Mouse (Mus musculus) megakaryocyte-erythroid progenitor cell, adult 5-6 weeks (primary cell): Measurements from ENCODE around the gene Agpat4. TPM values are rescaled to one million over a fixed set of nuclear protein-coding genes. Genes with fewer than 3 reads are reported as not detected.
"Not testable (repeated sequence)": the region's sequence is repeated elsewhere in the genome, so short reads cannot be mapped to it uniquely, and the experiment has no call there.

Experiments used
- ATAC-seq: replicated peaks from 2 replicates; pipeline ENCODE4 v1.8.0; 2016; ENCODE audit warnings: mild to moderate bottlenecking, inconsistent platforms; ENCODE audit not compliant: severe bottlenecking, poor library complexity, low FRiP score, low TSS enrichment
- total RNA-seq, 2 experiments: library from RNA; stranded (forward) in 1 of 2; stranded (reverse) in 1 of 2; fragments of 200-1000, 215-1000 nt in 1 of 2; fragments of >200 nt in 1 of 2; fragmentation: Nextera tagmentation in 1 of 2; gene quantifications; 2 replicates each; pipeline ENCODE4 v1.2.3; 2014 to 2017

The Agpat4 gene
- total RNA-seq, 2 experiments from 2014 or later, result 6.8 to 9.0 TPM

DNA sequence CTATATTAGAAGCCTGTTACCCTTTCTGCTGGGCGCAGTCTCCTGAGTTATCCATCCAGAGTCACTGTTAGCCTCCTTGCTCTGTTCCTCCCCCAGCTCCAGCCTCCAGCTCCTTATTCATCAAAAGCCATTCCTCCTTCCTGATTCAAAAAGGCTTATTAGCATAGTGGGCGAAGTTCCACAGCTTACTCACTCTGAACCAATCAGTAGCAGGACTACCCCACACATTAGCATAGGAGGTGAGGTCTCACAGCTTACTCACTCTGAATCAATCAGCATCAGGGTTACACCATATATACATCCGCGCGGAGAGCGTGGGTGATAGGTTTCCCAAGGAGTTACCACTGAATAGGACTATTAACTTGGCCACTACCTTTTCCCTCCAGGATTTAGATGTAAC lies 93.8 kb downstream of the Agpat4 start:
- no peak for ATAC-seq

DNA sequence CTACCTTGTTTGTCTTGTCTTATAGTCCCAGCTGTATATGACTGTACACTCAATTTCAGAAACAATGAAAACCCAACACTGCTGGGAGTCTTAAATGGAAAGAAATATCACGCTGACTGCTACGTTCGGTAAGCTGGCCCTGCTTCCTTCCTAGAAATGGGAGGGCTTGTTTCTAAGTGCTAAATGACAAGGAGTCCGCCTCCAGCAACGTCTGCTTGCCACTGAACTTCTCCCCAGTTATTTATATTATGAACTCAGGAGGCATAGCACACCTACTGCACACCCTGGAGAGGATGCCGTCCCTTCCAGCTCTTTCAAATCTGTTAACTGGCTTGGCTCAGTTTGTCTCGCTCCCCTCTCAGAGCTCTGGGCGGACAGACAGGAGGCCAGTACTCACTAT lies 94.9 kb downstream of the Agpat4 start:
- no peak for ATAC-seq

DNA sequence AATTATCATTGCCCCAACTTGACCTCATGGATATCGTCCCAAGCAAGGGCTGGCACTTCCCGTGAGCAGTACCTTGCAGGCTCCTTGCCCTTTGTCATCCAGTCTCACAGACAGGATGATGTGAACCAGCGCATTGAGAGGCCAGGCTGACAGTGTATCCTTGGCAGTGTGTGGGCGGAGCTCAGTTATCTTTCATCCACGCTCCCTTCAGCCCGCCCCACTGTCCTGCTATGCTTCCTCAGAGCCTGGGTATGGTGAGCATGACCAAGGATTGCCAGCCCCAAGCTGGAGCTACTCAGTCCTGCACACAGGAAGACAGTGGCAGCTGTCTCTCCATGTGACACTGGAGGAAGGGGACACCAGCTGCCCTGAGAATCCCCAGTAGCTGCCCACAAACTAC lies 97.7 kb downstream of the Agpat4 start:
- ATAC-seq, result peak; percentile 77

DNA sequence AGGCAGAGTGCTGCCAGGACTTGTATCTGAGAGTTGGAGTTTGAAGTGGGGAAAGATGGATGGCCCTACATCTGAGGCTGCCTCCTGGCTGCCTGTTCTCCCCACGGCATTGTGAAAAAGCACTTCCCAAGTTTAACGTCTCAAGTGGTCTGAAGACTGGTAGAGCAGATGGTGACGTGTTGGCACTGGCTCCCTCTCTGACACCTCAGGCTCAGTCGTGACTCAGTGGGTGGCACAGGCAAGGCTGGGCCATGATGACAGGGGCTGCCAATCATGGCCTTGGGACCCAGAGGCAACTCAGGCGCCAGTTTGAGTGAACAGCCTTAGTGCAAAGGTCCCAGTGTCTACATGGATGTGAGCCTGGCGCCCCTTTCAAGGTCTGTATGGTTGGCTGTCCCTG lies 103.4 kb downstream of the Agpat4 start:
- ATAC-seq, result no peak

DNA sequence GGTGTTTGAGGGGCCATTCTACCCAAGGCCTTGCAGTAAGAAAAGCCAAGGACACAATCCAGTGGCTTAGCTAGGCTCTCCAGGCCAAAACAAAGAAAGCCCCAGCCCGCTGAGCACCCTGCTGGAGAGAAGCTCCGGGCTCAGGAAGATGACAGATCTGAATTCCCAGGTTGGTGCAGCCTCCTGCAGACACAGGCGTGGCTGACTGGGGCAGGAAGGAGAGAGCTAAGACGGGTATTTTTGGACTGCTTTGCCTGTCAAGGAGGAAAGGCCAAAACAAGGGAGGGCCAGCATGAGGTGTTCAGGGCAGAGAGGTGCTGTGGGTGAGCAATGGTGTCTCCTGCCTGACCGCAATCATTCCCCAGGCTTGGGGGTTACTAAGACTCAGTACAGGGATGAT lies 105.2 kb downstream of the Agpat4 start:
- ATAC-seq, result no peak

DNA sequence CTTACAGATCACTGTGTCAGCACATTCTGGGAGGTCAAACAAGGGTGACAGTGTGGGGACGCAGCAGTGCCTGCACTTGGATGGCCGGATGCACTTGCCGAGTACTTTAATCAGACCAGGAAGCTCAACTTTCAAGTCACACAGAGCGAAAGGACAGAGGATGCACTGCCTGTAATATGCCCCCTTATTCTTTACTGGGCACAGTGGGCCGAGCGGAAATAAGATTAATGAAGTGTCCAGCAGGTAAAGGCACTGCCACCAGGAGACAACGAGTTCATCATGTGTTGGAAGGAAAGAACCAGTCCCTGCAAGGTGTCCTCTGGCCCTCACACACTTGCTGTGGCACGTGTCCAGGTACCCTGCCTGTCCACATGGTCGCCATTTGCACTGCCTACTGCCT lies 105.6 kb downstream of the Agpat4 start:
- ATAC-seq, result no peak

DNA sequence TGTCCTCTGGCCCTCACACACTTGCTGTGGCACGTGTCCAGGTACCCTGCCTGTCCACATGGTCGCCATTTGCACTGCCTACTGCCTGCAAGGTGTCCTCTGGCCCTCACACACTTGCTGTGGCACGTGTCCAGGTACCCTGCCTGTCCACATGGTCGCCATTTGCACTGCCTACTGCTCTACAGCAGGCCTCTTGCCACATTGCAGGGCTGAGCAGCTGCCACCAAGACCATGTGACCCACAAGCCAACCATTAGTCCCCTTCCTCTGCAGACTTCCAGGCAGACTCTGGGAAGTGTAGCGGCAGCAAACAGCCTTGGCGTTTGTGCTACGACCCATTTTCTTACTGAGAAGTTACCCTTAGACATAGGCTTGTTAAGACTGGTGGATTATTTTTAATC lies 106.0 kb downstream of the Agpat4 start:
- ATAC-seq, result not testable (repeated sequence)

DNA sequence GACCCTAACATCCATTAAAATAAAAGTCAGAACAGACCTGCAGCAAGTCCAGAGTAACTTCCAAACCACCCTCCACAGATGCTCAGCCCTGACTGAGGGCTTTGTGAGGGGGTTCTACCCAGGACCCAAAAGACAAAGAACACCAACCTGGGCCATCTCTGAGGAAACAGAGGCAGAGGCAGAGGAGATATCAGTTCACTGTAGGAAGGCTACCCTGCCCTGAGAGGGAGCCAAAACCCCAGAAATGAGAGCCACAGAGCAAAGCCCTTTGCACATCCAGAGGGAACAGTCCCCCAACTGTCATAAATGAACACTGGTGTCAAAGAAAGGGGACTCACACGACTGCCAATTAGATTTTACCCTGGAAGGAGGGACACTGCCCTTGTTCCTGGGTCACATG lies 106.7 kb downstream of the Agpat4 start:
- no peak for ATAC-seq

DNA sequence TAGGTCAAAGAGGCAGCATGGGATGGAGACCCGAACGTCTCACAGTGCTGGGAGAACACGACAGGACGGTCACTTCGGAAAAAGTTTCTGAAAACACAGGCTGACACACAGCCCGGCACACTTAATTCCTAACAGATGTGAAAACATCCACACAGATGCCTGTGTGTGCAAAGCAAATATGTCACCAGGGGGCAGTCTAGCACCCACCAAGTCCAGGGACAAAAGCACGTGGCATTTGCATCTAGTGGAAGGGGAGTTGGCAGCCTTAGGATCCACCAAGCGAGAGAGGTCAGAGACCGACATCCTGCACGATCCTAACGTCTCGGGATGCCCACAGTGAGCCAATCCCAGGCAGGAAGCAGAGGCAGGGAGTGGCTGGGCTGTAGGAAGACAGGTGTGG lies 108.0 kb downstream of the Agpat4 start:
- peak; percentile 42; the same call in 1 of the 2 replicates for ATAC-seq

DNA sequence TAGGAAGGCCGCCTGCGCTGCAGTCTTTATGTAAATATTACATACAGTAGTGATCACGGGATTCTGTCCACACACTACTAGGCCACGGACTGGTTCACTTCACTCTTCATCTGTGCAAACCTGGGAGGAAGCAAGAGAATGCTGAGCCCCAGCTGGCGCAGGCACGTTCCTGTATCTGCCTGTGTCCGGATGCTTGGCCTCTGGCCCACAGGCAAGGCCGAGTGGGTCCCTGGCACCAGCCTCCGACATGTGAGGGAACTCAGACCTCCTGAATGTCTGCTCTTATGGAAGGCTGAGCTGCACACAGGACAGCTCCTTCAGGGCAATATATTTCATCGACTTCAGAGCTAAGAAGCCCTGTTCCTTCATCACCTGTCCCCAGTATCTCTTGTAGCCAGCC lies 109.5 kb downstream of the Agpat4 start:
- no peak for ATAC-seq

DNA sequence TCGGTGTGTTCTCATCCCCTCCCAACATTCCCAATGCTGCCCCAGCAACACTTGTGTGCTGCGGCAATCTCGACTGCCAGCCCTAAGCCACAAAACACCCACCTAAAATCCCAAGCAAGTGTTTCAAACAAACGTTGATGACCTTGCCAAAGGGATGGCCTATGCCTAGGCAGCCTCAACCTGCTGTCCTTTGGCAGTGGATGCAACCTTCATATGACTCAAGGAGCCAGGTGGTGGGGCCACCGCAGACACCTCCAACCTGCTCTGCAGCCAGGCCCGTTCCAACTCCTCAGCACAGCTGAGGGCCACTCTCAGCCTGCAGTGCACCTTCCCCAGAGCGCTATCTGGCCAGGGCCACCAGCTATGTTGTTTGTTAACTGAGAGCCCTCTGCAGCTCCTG lies 110.0 kb downstream of the Agpat4 start:
- no peak for ATAC-seq

DNA sequence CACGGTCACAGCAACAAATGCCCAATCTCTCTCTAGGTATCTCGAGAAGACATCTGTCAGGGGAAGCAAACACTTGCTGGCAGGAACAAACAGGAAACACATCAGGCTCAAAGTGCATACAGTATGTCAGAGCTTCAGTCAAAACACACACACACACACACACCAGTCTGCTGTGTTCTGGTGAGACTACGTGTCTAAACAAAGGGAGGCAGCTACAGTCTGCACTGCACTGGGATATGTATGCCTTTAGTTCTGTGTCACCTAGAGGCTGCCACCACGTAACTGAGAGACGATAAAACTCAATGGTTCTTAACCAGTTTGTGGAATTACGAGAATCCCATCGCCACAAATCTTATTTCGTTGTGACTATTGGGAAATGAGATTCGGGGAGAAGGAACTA lies 111.3 kb downstream of the Agpat4 start:
- no peak for ATAC-seq

DNA sequence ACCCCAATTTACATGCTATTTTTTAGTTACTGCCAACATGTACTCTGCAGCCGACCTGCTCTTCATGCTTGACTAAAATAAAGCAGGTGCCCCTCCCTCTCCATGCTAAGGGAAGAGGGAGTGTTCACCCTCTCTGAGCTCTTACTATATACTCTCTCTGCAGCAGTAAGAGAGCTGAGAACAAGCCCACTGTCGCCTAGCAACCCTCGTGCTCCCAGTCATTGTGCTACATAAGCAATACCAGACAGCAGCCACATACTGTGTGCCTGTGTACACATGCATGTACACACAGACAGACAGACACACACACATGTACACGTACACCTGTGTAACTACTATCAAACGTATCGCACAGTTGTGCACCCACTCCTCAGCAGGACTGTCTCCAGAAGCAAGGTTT lies 111.7 kb downstream of the Agpat4 start:
- no peak for ATAC-seq

DNA sequence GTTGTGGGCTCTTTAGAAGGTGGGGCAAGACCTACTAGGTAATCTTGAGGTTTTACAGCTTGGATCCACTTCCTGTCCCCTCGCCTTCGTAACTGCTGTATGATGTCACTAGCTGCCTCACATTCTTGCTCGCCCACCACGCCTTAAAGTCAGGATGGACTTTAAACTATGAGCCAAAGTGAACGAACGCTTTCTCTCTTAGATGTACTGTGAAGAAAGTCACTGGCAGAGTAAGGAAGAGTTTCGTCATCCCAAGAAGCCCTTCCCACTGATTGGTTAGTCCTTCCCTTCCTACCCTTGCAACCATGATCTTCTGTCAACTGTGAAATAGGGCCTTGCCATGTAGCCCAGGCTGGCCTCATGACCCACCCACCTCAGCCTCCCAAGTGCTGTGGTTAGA lies 112.6 kb downstream of the Agpat4 start:
- no peak for ATAC-seq

DNA sequence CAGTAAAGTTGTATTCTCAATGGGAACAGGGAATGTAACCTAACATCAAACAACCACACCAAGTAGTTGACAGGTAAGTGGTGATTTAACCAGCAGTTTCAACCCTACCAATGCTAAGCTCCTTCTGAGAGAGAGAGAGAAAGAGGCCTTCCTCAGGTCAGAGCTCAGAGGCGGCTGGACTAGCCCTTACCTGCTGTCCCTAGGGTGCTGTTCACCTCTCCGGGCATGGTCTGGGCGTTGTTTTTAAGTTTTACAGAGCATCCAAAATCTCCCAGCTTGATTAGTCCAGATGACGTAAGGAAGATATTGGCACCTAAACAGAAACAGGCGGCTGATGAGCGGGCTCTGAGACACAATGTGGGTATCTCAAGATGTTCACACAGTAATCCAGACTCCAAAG lies 114.2 kb downstream of the Agpat4 start:
- ATAC-seq, result no peak

DNA sequence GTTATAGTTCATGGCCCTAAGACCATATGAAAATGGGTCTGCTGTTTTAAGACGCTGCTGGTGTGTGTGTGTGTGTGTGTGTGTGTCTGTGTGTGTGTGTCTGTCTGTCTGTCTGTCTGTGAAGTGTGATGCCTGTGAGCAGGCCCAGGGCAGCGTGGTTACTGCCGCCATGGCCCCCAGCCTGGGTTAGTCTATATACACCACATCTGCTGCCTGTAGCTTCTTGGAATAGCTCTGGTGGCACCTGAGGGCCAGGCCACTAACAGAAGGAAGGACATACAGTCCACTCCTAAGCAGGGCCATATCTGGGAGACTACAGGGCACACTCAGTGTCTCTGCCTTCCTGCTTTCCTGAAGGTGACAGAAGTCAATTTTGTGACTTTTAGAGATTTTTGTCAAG lies 122.2 kb downstream of the Agpat4 start:
- ATAC-seq, result no peak

DNA sequence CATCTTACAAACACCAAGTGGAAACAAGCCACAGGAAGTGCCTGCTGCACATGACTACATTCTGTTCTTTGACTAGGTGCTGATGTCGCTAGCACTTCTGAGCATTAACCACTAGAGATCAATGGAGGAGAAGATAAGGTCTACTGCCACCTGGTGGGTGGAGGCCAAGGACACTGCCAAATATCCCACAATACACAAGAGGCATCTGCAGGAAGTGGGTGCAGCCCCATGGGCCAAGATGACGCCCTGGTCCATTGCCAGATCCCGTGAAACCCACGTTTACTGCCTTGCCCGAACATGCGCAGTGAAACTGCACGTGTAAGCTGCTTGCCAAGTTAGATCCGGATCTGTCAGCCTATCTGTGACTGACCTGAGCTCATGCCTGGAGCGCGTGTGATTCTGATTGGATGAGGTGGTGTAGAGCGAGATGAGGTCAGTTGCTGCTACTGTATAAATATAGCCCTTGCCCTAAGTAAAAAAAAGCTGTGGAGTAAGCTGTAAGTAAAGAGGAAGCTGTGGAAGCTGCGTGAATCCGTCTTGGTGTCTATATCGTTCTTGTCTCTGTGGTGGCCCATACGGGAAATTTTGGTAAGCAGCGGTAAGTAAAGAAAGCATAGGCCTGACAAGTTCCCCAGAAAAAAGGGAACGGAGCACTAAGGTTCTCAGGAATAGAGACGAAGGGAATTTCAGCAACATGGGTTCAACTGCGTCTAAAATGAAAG lies 131.4 kb downstream of the Agpat4 start:
- ATAC-seq, result peak; percentile 34; the same call in 1 of the 2 replicates

DNA sequence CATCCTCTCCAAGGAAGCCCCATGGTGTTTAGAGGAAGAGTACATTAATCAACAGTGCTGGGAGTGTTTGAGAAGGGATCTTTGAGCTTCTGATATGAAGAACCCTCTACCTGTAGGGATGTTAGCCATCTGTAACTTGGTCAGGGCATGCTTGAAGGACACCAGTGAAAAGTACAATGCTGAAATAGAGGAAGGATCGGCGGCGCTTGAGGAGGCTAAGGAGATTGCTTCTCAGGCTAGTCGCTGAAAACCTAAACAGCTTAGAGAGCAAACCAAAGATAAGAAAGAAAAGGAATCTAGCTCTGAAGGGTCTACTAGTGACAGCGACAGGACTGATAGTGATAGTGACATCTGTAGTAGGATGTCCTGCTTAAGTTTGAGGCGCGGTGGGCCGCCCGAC lies 132.1 kb downstream of the Agpat4 start:
- ATAC-seq, result no peak

DNA sequence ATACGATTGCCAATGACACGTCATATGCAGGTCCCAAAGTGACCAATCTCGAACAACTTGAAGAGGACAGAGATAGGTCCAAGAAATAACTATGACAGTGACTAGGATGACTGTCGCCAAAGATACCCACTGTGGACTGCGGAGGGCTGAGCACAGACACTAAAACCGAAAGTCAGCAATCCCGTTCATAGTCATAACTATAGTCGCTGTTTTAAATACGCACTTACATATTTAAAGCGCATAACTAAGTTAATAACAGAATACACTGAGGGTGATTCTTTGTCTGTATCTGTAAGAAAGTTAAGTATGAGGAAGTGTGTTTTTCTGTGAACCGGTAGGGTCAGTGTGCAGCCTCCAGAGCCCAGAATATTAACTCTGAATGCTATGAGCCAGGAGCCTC lies 137.6 kb downstream of the Agpat4 start:
- no peak for ATAC-seq

DNA sequence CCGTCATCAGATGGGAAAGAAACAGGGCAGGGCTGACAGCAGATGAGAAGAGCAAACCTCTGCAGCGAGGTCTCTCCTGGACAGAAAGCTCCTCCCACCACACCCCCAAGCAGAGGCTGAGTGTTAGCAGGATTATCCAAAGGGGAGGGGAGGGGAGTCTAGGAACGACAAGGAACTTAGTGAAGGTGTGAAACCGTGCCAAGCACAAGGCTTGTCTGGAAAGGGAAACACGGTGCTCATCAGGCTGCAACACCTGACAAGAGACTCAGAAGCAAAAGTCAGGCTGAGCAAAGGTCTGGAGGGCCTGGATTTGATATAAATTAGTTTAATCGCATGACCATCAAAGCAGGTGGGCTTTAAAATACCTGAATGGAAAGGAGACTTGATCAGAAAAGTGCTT lies 140.0 kb downstream of the Agpat4 start:
- ATAC-seq, result no peak

DNA sequence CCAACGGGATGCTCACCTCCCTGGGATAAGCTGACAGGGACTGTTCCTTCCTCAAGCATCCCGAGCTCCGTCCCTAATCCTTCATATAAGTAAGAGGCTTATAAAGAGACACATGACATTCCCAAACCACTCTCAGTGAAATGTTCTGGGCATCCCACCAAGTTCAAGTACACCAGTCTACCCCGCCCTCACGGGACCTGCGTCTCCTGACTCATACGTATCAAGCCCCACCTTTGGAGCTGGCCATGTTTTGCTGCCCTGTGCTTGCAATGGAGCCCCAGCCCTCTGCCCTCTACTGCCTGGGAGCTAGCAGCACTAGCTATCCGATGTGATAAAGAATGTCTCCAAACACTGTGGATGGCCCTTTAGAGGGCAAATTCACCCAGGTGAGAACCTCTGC lies 141.5 kb downstream of the Agpat4 start:
- ATAC-seq, result no peak

DNA sequence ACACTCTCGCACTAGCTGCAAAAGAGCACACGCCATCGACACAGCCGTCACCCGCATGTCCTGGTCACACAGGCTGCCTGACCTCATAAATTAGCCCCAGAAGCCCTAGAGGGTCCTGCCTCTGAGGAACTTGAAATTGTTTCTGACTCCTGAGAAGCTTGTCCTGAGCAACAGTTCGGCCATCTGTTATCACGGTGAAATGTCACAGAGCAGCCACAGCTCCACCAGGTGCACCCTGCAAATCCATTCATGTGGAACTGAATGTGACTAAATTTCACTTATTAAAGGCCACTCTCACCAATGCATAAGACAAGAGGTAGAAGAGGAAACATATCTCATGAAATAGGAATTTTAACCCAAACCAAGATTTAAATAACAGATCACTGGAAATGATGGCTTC lies 142.9 kb downstream of the Agpat4 start:
- no peak for ATAC-seq
